Mouse (Mus musculus) spleen, adult 2 months (tissue): ENCODE measurements around the gene Ccdc22.

ENCODE experiments used
- CTCF ChIP-seq: fragments of 200-500 bp; IDR thresholded peaks from 2 replicates; pipeline ENCODE4 v1.5.1; 2011; ENCODE audit warnings: mild to moderate bottlenecking, inconsistent platforms; ENCODE audit not compliant: insufficient read depth, insufficient read length, insufficient replicate concordance; ENCODE audit errors: extremely low read depth
- POLR2A ChIP-seq: fragments of 200-500 bp; IDR thresholded peaks from 2 replicates; pipeline ENCODE4 v1.6.1; 2011; ENCODE audit warnings: low read depth, low read length, inconsistent platforms

- TF ChIP-seq POLR2A (no peak), CTCF (no peak)
Observed at GRCm38 (mm10) chrX:7604004-7604403, 1.3 kb downstream of the Ccdc22 start.
